Mouse (Mus musculus) adrenal gland, adult (tissue): ENCODE measurements around the gene Gng5.

Experiments
- DNase-seq, 2 experiments: peaks; one replicate each; pipeline ENCODE4 v3.0.0; 2022 to 2023; ENCODE audit warnings: low spot score in 1 of 2; ENCODE audit not compliant: inconsistent age in 2 of 2

The Gng5 gene

DNA sequence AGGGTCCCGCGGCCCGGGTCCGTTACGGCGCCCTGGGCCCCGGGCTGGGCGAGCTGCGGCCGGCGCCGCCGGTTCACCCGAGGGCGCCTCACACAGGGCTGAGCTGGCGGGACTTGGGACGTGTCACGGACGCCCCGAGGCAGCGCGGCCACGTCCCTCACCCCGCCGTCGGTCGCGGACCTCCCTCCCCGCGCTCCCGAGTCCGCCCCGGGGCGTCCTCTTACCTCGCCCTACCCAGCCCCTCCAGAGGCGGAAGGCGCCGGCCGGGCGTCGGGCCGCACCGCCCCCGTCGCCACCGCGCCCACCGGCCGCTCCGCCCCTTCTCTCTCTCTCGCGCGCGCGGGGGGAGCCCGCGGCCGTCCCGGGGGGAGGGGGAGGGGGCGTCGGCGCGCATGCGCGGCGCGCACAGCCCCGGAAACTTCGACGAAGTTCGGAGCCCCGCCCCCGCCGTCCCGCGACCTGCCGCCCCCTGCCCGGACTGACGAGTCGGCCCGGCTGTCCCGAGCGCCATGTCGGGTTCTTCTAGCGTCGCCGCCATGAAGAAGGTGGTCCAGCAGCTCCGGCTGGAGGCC is at the start of gene Gng5, which contains the start of gene Spata1:
Gene Gng5, plus strand, starts transcription at position 377 of the 572 bp plus-strand sequence.
Gene Spata1, minus strand, starts transcription at position 323 of the 572 bp plus-strand sequence.
- peak; percentile 93 to 96 for DNase-seq

GRCm38 (mm10) chr3:146450371-146450841 is 49.2 kb upstream of the Gng5 start:
- DNase-seq: peak; percentile 94 to 98

- no peak for DNase-seq
Observed at GRCm38 (mm10) chr3:146451375-146451774, 48.2 kb upstream of the Gng5 start.

DNA sequence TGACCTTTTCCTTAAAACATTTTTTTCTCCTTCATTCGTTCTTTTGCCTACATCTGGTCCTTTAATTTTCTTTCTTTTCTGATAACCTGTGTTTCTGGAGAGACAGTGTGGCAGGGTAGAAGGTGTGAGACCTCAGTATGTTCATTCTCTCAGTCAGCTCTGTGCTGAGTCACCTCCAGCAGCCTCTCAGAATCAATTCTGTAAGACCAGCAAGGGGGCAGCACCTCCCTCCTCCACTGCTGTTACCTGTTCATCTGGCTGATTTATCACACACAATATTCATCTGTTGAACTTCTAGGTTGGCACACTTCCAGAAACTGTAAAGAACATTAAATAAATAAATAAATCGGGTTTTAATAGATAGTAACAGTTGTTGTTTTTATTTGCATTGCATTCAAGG is 36.7 kb upstream of the Gng5 start:
- DNase-seq: no peak

DNA sequence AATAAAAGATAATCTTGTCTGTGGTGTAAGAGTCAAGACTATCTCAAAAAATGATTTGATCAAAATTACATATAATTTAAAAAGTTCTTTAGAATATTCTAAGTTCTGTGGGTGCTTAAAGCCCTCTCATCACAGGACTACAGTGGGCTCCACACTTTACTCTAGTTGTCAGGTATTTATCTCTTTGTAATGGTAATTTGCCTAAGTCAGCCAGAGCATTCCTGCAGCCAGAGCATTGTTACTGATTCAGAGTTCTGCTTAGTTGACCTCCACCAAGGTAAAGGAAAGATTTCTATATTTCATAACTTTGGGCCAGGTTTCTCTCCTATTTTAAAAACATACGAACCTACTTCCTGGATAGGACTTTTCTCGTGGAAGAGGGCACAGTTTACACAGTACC is 30.4 kb upstream of the Gng5 start:
- no peak for DNase-seq

DNA sequence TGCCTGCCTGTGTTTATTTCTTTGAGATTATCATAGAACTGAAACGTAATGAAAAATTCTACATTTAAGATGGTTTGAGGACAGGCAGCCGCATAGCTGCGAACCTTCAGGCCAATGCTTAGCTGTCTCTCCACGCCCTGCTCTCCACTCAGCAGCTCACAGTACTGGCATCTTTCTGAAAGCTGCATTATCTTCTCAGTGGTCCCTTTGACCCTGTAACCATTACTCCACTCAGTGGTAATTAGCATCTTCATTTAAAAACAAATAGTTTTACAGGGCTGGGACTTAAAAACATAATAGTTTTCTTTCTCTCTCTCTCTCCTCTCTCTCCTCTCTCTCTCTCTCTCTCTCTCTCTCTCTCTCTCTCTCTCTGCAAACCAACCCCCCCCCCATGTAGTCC is 26.9 kb upstream of the Gng5 start:
- DNase-seq: no peak

DNA sequence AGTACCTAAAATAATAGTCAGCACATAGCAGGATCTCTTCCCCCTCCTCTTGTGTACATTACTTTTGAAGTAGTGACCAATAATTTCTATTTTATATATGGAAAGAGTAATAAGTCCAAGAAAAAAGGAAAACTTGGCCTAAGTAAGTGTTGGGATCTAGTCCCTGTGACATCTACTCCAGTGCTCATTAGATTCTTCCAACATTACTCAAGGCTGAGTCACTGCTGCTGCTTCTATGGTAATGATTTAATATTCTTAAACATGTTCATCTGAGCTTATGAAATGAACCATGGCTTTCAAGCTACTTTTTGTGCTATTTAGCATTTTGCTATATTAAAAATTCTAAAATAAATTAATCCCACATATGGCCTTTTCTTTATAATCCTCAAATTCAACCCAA is 25.9 kb upstream of the Gng5 start:
- peak in 1 of 2 experiments; percentile 33 for DNase-seq

GRCm38 (mm10) chr3:146474428-146474827 is 25.2 kb upstream of the Gng5 start:
- DNase-seq: no peak

- DNase-seq: no peak
Observed at GRCm38 (mm10) chr3:146482044-146482443, 17.6 kb upstream of the Gng5 start.

GRCm38 (mm10) chr3:146486464-146486863 is 13.1 kb upstream of the Gng5 start:
- no peak for DNase-seq

- DNase-seq: no peak
Observed at GRCm38 (mm10) chr3:146494941-146495340, 4.7 kb upstream of the Gng5 start.

DNA sequence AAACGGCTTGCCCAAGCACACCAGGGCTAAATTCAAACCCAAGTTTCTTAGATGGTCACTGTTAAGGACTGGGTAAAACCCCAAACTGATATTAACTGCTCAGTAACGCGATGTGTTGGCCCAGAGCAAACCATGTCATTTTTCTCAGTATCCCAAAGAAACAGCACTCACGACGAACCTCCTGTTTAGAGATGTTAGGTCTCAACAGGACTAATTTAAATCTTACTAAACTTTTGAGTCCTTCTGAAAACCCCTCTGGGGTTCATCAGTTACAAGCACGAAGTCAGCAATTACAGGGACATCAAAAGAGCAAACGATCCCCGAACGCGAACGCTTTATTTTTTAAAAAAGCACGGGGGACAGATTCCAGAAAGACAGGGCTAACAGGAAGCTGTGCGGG is 618 bp upstream of the Gng5 start:
- DNase-seq: no peak

GRCm38 (mm10) chr3:146500003-146500809 is 599 bp downstream of the Gng5 start:
- DNase-seq: peak in 1 of 2 experiments; percentile 88

GRCm38 (mm10) chr3:146500810-146501201 is 1.2 kb downstream of the Gng5 start:
- no peak for DNase-seq

GRCm38 (mm10) chr3:146501601-146502123 is 2.1 kb downstream of the Gng5 start:
- DNase-seq: no peak

GRCm38 (mm10) chr3:146506711-146507110 is 7.1 kb downstream of the Gng5 start:
- no peak for DNase-seq

GRCm38 (mm10) chr3:146520226-146520797 is 20.7 kb downstream of the Gng5 start:
- no peak for DNase-seq

- peak; percentile 93 to 98 for DNase-seq
Observed at GRCm38 (mm10) chr3:146520798-146521651, 21.4 kb downstream of the Gng5 start, which contains the start of gene Rpf1. Rpf1 (minus strand) TSS chr3:146521429.

GRCm38 (mm10) chr3:146521652-146522020 is 22.0 kb downstream of the Gng5 start:
- peak in 1 of 2 experiments; percentile 17 for DNase-seq

DNA sequence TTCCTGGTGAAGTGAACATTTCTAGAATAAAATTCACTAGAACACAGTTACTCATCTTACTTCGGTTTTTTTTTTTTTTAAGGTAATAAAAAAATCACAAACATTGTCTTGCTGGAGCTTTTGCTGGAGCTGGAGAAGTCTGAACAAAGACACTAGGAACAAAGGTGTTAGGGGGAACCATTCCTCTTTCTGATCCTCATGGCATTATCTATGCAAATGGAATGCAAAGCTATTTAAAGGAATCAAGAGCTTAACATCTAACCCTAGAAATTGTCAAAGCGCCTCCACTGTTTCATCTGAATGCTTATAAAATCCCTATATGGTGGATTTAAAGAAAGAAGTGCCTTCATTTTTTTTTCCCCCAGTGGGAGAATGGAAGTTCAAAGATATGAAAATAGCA is 28.7 kb downstream of the Gng5 start:
- DNase-seq: no peak

- no peak for DNase-seq
Observed at GRCm38 (mm10) chr3:146534986-146535385, 35.4 kb downstream of the Gng5 start.
